Mouse (Mus musculus) embryonic facial prominence, embryonic 14.5 days (tissue): ENCODE data around the gene Pnrc1. TPM values are rescaled to one million over a fixed set of nuclear protein-coding genes. Genes with fewer than 3 reads are reported as not detected.
"Not testable (repeated sequence)": the region's sequence is repeated elsewhere in the genome, so short reads cannot be mapped to it uniquely, and the experiment has no call there.

Source experiments
- ATAC-seq: fragments of 200-750 bp; cut with Nextera tagmentation; 2 replicates; pipeline ENCODE4 v1.8.0; 2017; ENCODE audit warnings: low read depth, moderate number of reproducible peaks, moderate TSS enrichment
- DNase-seq: peaks from one replicate; pipeline ENCODE4 v3.0.0-alpha.2; 2015; ENCODE audit warnings: low spot score
- H3K27ac ChIP-seq: fragments of 300-500 bp; sonication (generic); replicated peaks from 2 replicates; pipeline ENCODE4 v1.5.1; 2014; ENCODE audit warnings: low read depth, mild to moderate bottlenecking, low read length, moderate library complexity
- H3K27me3 ChIP-seq: fragments of 300-500 bp; sonication (generic); replicated peaks from 2 replicates; pipeline ENCODE4 v1.6.1; 2014; ENCODE audit warnings: low read length; ENCODE audit not compliant: control insufficient read depth, insufficient read depth
- H3K36me3 ChIP-seq: fragments of 300-500 bp; sonication (generic); 2 replicates; pipeline ENCODE4 v1.6.1; 2014; ENCODE audit warnings: low read length, mixed read lengths; ENCODE audit not compliant: control insufficient read depth, insufficient read depth
- H3K4me1 ChIP-seq: fragments of 300-500 bp; sonication (generic); 2 replicates; pipeline ENCODE4 v1.6.1; 2014; ENCODE audit warnings: antibody characterized with exemption, low read length; ENCODE audit not compliant: control insufficient read depth, insufficient read depth
- H3K4me2 ChIP-seq: fragments of 300-500 bp; sonication (generic); 2 replicates; pipeline ENCODE4 v1.6.1; 2014; ENCODE audit warnings: low read depth, mild to moderate bottlenecking, low read length, moderate library complexity, mixed read lengths
- H3K4me3 ChIP-seq: fragments of 300-500 bp; sonication (generic); 2 replicates; pipeline ENCODE4 v1.5.1; 2014; ENCODE audit warnings: low read depth, mild to moderate bottlenecking, low read length
- H3K9ac ChIP-seq: fragments of 300-500 bp; sonication (generic); 2 replicates; pipeline ENCODE4 v1.6.1; 2014; ENCODE audit warnings: low read depth, mild to moderate bottlenecking, low read length, moderate library complexity, mixed read lengths
- H3K9me3 ChIP-seq: fragments of 300-500 bp; sonication (generic); 2 replicates; pipeline ENCODE4 v1.6.1; 2016; ENCODE audit warnings: low read length; ENCODE audit not compliant: control insufficient read depth
- WGBS: fragments of 180-500 bp; shearing (Covaris S2); extraction: QIAGEN DNeasy Blood & Tissue Kit; methylation state at CpG from one replicate; pipeline ENCODE4 v1.1.7; 2014; 5-methylcytosine and 5-hydroxymethylcytosine counted together
- polyA plus RNA-seq: library from polyadenylated mRNA; unstranded; fragments of >200 nt; fragmentation: Nextera tagmentation; extraction: Ambion mirVana; gene quantifications from 2 replicates; pipeline ENCODE4 v1.2.1, GENCODE M21; 2014

Gene Pnrc1
- polyA plus RNA-seq = 105 and 115 TPM in 2 replicates

GRCm38 (mm10) chr4:33290002-33290401 lies at the start of gene Pnrc1:
Gene Pnrc1, minus strand, starts transcription at chr4:33290163.
- Histone ChIP-seq H3K27me3 (no peaks in the 10 kb centered on the region), H3K4me3 (peak within 1 kb of the TSS; percentile 29), H3K9ac (0 out of 2 replicates have a peak within 1 kb of the TSS, but pooled peaks have one; percentile 40), H3K27ac (peak within 1 kb of the TSS; percentile 56; the same call in 1 of the 2 replicates), H3K36me3 (no peaks in the 10 kb centered on the region), H3K4me2 (peak within 1 kb of the TSS; percentile 50), H3K4me1 (no peaks in the 10 kb centered on the region; the same call in 1 of the 2 replicates), H3K9me3 (no peaks in the 10 kb centered on the region)
- DNase-seq (peak; percentile 87), ATAC-seq (peak; percentile 96)
- WGBS = 25% methylated on average over 3 of the region's 3 CpGs

GRCm38 (mm10) chr4:33337999-33338398 lies 48.0 kb upstream of the Pnrc1 start:
- Histone ChIP-seq H3K36me3 (peaks cover 59% of the 10 kb centered on the region), H3K9me3 (no peaks in the 10 kb centered on the region), H3K9ac (no peak overlapping the region), H3K4me3 (no peak overlapping the region), H3K4me2 (no peak overlapping the region), H3K27ac (no peak overlapping the region), H3K27me3 (no peaks in the 10 kb centered on the region), H3K4me1 (no peaks in the 10 kb centered on the region)
- ATAC-seq = no peak
- WGBS = 90% methylated on average over 1 of the region's 1 CpGs
- peak; percentile 5 for DNase-seq

- Histone ChIP-seq H3K4me2 (no peak overlapping the region), H3K9ac (no peak overlapping the region), H3K36me3 (peaks cover 54% of the 10 kb centered on the region), H3K4me3 (no peak overlapping the region), H3K4me1 (no peaks in the 10 kb centered on the region), H3K27ac (no peak overlapping the region), H3K27me3 (no peaks in the 10 kb centered on the region), H3K9me3 (no peaks in the 10 kb centered on the region)
- no peak for DNase-seq
- 100% methylated on average over 1 of the region's 1 CpGs for WGBS
- ATAC-seq = no peak
Measured at GRCm38 (mm10) chr4:33332956-33333455, 43.0 kb upstream of the Pnrc1 start.

- no peak overlapping the region for H3K4me2 ChIP-seq
- no peaks in the 10 kb centered on the region for H3K4me1 ChIP-seq
- peaks cover 63% of the 10 kb centered on the region for H3K36me3 ChIP-seq
- H3K9ac ChIP-seq = no peak overlapping the region
- no peaks in the 10 kb centered on the region for H3K27me3 ChIP-seq
- DNase-seq (no peak), ATAC-seq (no peak)
- H3K27ac ChIP-seq = no peak overlapping the region
- H3K9me3 ChIP-seq = no peaks in the 10 kb centered on the region
- no peak overlapping the region for H3K4me3 ChIP-seq
- WGBS = 93% methylated on average over 4 of the region's 4 CpGs
Measured at GRCm38 (mm10) chr4:33331147-33331546, 41.2 kb upstream of the Pnrc1 start.

GRCm38 (mm10) chr4:33315840-33316239 lies 25.9 kb upstream of the Pnrc1 start:
- no peak overlapping the region for H3K27ac ChIP-seq
- no peaks in the 10 kb centered on the region for H3K9me3 ChIP-seq
- no peak for ATAC-seq
- DNase-seq = no peak
- H3K4me2 ChIP-seq = no peak overlapping the region
- 0 out of 2 replicates have a peak, but pooled peaks cover 6% of the 10 kb centered on the region for H3K4me1 ChIP-seq
- H3K4me3 ChIP-seq = no peak overlapping the region
- H3K36me3 ChIP-seq = no peaks in the 10 kb centered on the region
- H3K9ac ChIP-seq = no peak overlapping the region
- 82% methylated on average over 5 of the region's 5 CpGs for WGBS
- no peaks in the 10 kb centered on the region for H3K27me3 ChIP-seq

DNA sequence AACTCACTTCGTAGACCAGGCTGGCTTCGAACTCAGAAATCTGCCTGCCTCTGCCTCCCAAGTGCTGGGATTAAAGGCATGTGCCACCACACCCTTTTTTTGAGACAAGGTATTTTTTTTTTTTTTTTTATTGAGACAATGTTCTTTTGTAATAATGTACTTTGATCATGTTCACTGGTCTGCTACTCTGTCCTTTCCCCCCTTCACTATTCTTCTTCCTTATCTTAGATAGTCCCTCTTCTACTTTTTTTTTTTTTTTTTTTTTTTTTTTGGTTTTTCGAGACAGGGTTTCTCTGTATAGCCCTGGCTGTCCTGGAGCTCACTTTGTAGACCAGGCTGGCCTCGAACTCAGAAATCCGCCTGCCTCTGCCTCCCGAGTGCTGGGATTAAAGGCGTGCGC lies 24.2 kb upstream of the Pnrc1 start:
- not testable (repeated sequence) for ATAC-seq, H3K27ac ChIP-seq, H3K9me3 ChIP-seq, H3K4me3 ChIP-seq, H3K27me3 ChIP-seq, H3K36me3 ChIP-seq, H3K4me2 ChIP-seq, DNase-seq, H3K9ac ChIP-seq, H3K4me1 ChIP-seq
- WGBS = 98% methylated on average over 7 of the region's 8 CpGs

GRCm38 (mm10) chr4:33310840-33311437 lies 21.0 kb upstream of the Pnrc1 start:
- Histone ChIP-seq H3K4me3 (peak overlapping the region; percentile 81), H3K27ac (no peak overlapping the region), H3K4me1 (0 out of 2 replicates have a peak, but pooled peaks cover 7% of the 10 kb centered on the region), H3K4me2 (peak overlapping the region; percentile 69), H3K27me3 (no peaks in the 10 kb centered on the region), H3K9me3 (no peaks in the 10 kb centered on the region), H3K36me3 (no peaks in the 10 kb centered on the region), H3K9ac (peak overlapping the region; percentile 85)
- no peak for ATAC-seq
- DNase-seq = no peak
- WGBS = 18% methylated on average over 12 of the region's 12 CpGs

DNA sequence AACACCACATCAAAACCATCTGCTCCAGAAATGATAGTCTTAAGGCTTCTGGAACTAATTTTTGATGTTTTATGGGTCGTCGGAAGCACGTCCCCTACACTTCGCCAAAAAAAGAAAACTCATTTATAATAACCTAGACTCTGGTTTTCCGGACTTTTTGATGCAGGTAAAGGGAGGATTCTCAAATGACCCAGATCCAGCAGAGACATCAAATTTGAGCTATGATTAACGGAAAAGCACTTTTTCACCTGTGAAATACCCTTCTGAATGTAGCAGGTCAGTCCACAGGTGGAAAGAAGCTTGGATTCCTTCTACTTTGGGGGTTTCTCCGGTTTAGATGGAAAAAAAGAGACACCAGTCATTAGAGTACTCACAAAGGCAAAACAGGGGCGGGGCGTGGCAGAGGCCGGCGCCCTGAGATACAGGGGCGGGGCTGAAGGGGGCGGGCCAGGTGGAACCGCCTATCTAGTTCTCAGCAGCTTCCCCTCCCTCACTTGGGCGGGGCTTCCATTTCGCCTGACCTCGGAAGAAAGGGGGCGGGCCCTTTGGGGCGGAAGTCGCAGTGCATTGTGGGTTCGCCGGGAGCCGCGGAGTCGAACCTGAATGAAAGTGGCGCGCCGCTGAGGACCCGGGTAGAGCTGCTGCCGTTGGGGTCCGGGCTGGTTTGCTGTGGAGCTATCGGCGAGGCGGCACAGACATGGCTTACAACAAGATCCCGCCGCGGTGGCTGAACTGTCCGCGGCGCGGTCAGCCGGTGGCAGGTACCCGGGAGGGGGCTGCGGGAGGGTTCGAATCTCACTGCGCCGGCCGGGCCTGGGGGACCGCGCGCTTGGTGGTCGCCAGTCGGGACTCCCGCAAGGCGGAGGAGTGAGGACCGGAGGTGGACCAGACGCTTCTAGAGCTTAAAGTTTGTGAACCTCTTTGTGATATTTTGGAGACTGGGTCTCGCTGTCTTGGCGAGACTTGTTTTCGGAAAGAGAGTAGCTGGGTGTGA lies 20.1 kb upstream of the Pnrc1 start, which contains the start of gene Rngtt:
Rngtt (plus strand) TSS at position 548 of the 994 bp plus-strand sequence.
- Histone ChIP-seq H3K9me3 (no peaks in the 10 kb centered on the region), H3K27ac (peak within 1 kb of the TSS; percentile 71; the same call in 1 of the 2 replicates), H3K4me2 (peak within 1 kb of the TSS; percentile 69), H3K36me3 (no peaks in the 10 kb centered on the region), H3K4me1 (0 out of 2 replicates have a peak, but pooled peaks cover 7% of the 10 kb centered on the region), H3K9ac (peak within 1 kb of the TSS; percentile 85), H3K4me3 (peak within 1 kb of the TSS; percentile 81), H3K27me3 (no peaks in the 10 kb centered on the region)
- WGBS = 2% methylated on average over 53 of the region's 60 CpGs
- peak; percentile 99 for DNase-seq
- peak; percentile 95 for ATAC-seq
